Mouse (Mus musculus): Measurements from ENCODE around the gene Naa35. TPM values are rescaled to one million over a fixed set of nuclear protein-coding genes. Genes with fewer than 3 reads are reported as not detected.

Naa35 gene
- 125 and 128 TPM in 2 replicates for polyA plus RNA-seq (2016; fragmentation: Nextera tagmentation; extraction: Ambion mirVana)

DNA sequence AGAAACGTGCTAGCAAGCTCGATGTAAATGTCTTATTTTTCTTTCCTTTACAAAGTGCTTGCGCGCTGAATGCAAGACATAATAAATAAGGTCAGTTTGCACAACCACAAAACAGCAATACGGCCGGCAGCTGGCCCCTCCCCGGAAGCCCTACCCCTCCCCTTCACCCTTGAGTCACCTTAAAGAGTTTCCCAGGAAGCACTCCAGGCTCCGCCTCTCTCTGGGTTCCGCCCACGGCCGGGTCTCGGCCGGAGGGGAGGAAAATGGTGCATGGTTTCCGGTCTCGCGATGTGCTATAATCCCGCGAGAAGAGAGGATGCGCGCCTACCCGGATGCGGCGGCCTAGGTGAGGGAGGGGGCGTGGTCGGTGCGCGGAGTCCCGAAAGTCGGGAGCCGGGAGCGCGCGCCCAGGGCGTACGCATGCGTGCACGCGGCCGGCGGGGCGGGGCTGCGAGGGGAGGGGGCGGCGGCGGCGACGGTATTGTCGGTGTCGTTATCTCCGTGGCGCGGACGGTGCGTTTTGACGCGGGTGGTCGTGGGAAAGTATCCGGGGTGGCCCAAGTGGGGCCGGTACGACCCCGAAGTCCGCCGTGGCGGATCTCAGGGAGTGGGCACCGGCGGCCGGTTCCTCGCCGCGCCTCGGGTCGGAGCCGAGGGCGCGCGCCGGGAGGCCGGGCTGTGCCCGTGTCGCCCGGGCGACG, at the start of gene Naa35, which contains the start of gene Agtpbp1:
Gene Naa35 (plus strand): TSS at position 313 of the 701 bp plus-strand sequence.
Gene Agtpbp1 (minus strand): TSS at position 281 of the 701 bp plus-strand sequence.
- Histone ChIP-seq H3K9me3 (no peaks in the 10 kb centered on the region), H3K4me3 (peak within 1 kb of the TSS; percentile 90), H3K4me1 (peaks cover 30% of the 10 kb centered on the region), H3K27me3 (replicated peaks) (no peaks in the 10 kb centered on the region), H3K27ac (peak within 1 kb of the TSS; percentile 37), H3K9ac (peak within 1 kb of the TSS; percentile 92), H3K36me3 (peaks cover 27% of the 10 kb centered on the region), H3K4me2 (replicated peaks) (peak within 1 kb of the TSS; percentile 93)
- ATAC-seq (ENCODE audit: low FRiP score, low read depth): peak; percentile 99
- WGBS: under 1% methylated on average over 83 of the region's 83 CpGs

DNA sequence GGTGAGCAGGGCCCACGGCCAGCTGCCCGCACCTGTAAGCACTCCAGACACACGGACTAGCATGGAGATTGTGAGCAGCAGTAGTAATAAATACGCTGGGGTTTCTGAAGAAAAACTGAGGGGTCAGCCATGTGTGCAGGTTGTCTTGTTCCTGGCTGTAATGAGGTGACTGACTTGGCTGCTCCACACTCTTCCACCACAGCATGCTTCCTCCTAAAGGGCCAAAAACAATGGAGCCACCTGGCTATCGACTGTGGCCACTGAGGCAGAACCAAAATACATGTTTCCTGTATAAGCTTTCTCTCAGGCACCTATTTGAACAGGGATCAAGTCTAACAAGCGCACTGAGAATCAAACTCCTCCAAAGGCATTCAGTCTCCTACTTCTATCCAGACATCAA, 49.3 kb upstream of the Naa35 start:
- Histone ChIP-seq H3K9me3 (no peaks in the 10 kb centered on the region), H3K4me1 (no peaks in the 10 kb centered on the region), H3K27ac (no peak overlapping the region), H3K36me3 (peaks cover 11% of the 10 kb centered on the region), H3K9ac (no peak overlapping the region), H3K4me2 (replicated peaks) (no peak overlapping the region), H3K4me3 (no peak overlapping the region), H3K27me3 (replicated peaks) (no peaks in the 10 kb centered on the region)
- ATAC-seq (ENCODE audit: low FRiP score, low read depth): no peak
- 94% methylated on average over 6 of the region's 6 CpGs for WGBS

DNA sequence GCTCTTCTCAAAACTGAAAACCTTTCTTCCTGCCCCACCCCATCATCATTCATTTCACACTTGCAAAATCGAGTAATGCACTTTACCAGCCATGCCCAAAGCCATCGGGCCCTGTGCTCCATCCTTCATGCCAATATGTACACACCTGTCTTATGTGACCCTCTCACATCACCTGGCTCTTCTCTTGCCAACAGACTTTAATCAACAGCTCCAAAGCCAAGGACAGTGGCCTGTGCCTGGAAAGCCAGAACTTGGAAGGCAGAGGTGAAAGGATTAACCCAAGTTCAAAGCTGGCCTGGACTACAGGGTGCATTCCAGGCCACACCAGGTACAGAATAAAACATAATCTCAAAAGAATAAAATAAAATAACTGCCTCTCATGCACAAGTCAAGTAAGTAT, 48.4 kb upstream of the Naa35 start:
- no peaks in the 10 kb centered on the region for H3K27me3 ChIP-seq (replicated peaks)
- no peak overlapping the region for H3K27ac ChIP-seq
- H3K9me3 ChIP-seq: no peaks in the 10 kb centered on the region
- H3K4me1 ChIP-seq: no peaks in the 10 kb centered on the region
- no peak overlapping the region for H3K4me2 ChIP-seq (replicated peaks)
- H3K9ac ChIP-seq: no peak overlapping the region
- no peak for ATAC-seq (ENCODE audit: low FRiP score, low read depth)
- WGBS: 84% methylated on average over 2 of the region's 2 CpGs
- H3K36me3 ChIP-seq: peaks cover 11% of the 10 kb centered on the region
- no peak overlapping the region for H3K4me3 ChIP-seq

DNA sequence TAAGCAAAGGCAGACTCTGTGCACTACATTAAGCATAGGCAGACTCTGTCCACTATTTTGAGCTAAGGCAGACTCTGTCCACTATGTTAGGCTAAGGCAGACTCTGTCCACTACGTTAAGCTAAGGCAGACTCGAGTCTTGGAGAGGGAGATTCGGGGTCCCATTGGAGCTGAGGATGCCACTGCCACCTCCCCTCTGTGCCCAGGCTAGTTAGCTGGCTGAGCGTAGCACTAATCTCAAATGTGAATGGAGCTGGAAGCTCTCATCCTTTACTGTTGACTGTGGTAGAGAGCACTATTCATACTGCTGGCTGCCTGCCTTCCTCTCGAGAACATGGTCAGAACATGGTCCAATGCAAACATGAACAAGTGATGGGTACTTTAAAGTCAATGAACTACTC, 46.4 kb upstream of the Naa35 start:
- Histone ChIP-seq H3K36me3 (no peaks in the 10 kb centered on the region), H3K4me3 (no peak overlapping the region), H3K27ac (no peak overlapping the region), H3K27me3 (replicated peaks) (no peaks in the 10 kb centered on the region), H3K9me3 (no peaks in the 10 kb centered on the region), H3K4me2 (replicated peaks) (no peak overlapping the region), H3K4me1 (no peaks in the 10 kb centered on the region), H3K9ac (no peak overlapping the region)
- no peak for ATAC-seq (ENCODE audit: low FRiP score, low read depth)
- 93% methylated on average over 5 of the region's 5 CpGs for WGBS

DNA sequence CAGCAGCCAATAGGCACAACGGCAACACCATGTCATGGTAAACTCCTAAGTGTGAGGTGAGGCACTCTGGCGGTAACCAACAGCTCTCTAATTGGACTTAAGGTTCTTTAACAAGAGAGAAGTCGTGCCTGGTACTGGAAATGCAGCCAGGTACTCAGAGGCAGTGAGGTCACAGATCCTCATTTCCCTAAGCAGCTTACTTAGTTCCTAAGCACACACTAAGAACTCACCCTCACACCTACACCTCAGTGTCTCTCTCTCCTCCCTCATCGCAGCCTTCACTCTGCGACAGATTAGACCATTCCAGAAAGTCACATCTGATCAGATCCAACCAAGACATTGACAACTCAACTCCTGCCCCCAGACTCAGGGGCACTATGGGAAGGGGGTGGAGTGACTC, 45.0 kb upstream of the Naa35 start:
- WGBS: 92% methylated on average over 5 of the region's 5 CpGs
- Histone ChIP-seq H3K9ac (no peak overlapping the region), H3K27me3 (replicated peaks) (no peaks in the 10 kb centered on the region), H3K4me1 (no peaks in the 10 kb centered on the region), H3K27ac (no peak overlapping the region), H3K4me3 (no peak overlapping the region), H3K4me2 (replicated peaks) (no peak overlapping the region), H3K9me3 (no peaks in the 10 kb centered on the region), H3K36me3 (no peaks in the 10 kb centered on the region)
- no peak for ATAC-seq (ENCODE audit: low FRiP score, low read depth)

DNA sequence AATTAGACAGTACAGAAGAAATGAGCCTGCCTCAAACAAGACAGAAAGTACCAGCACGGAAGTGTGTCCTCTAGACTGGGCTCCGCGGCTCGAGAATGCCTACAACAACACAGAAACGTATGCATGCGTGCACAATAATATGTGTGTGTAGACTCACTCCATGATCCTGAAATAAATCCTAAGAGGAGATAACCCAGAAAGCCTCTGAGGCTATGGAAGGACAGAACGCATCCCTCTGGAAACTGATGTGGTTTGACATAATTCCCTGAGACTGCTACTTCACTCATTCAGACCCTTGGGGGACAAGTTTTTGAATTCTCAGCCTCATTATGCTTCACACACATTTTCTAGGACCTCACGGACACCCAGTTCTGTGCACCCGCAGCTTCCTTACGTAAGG, 42.6 kb upstream of the Naa35 start:
- Histone ChIP-seq H3K9ac (no peak overlapping the region), H3K4me1 (peaks cover 8% of the 10 kb centered on the region; the same call in 1 of the 2 replicates), H3K4me3 (no peak overlapping the region), H3K27me3 (replicated peaks) (no peaks in the 10 kb centered on the region), H3K36me3 (no peaks in the 10 kb centered on the region), H3K4me2 (replicated peaks) (no peak overlapping the region), H3K27ac (no peak overlapping the region), H3K9me3 (no peaks in the 10 kb centered on the region)
- ATAC-seq (ENCODE audit: low FRiP score, low read depth): no peak
- WGBS: 92% methylated on average over 10 of the region's 10 CpGs

DNA sequence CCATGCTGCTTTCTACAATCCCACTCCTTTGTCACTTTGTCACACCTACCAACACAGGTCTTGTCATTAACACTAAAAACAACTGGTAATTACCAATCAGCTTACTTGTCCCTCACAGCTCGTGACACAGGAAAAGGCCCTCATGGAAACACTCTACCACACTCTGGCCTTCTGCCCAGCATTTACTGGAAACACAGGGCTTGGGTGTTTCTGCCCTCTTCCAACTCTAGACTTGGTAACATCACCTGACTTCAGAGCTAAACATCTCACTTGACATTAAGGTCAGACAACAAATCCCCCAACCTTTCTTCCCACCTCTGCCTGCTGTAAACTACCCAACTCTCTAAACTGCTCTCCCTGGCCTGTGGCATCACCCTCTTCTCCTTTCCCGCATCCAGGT, 38.0 kb upstream of the Naa35 start:
- Histone ChIP-seq H3K27me3 (replicated peaks) (no peaks in the 10 kb centered on the region), H3K4me1 (peaks cover 8% of the 10 kb centered on the region; the same call in 1 of the 2 replicates), H3K36me3 (no peaks in the 10 kb centered on the region), H3K4me2 (replicated peaks) (no peak overlapping the region), H3K4me3 (no peak overlapping the region), H3K27ac (no peak overlapping the region), H3K9me3 (no peaks in the 10 kb centered on the region), H3K9ac (no peak overlapping the region)
- WGBS: 53% methylated on average over 2 of the region's 2 CpGs
- no peak for ATAC-seq (ENCODE audit: low FRiP score, low read depth)

DNA sequence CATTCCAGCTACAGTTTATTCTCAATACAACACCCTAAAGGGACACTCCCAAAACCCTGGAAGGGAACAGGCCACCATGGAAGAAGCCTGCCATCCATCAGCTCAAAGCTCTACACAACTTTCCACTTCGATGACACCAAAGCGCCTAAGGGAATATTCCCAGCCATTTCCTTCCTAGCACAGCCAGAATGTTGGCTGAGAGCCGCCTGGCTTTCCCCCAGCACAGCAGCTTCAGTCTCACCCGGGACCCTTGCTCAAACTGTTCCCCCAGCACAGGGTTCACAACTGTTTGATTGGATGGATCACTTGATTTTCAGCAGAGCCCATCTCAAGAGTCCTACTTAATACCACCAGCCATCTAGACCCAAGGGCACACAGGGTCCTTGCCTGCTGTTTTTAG, 37.3 kb upstream of the Naa35 start:
- H3K4me2 ChIP-seq (replicated peaks): no peak overlapping the region
- no peak for ATAC-seq (ENCODE audit: low FRiP score, low read depth)
- 82% methylated on average over 4 of the region's 4 CpGs for WGBS

DNA sequence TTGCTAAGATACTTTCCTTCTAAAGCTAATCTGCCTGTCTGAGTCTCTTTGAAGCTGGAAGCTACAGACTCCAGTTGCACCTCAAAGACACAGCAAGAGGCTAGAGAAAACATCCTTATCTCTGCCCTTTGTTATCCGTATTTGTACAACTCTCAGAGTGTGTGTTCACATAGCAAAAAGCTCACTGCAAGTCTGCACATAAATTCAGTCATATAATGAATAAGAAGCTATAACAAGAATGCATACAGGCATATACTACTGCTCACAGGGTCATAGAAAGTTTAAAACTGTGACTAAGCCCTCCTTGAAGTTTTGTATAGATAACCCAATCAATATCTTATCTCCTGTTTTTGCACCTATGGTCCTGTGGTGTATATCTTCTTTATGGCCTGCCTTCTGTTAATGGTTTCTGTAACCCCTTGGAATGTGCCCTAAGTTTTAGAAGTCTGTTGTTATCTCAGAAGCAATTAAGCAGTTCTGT, 35.7 kb upstream of the Naa35 start:
- Histone ChIP-seq H3K9ac (no peak overlapping the region), H3K27ac (no peak overlapping the region), H3K36me3 (no peaks in the 10 kb centered on the region), H3K4me2 (replicated peaks) (no peak overlapping the region), H3K9me3 (no peaks in the 10 kb centered on the region), H3K4me3 (no peak overlapping the region), H3K27me3 (replicated peaks) (no peaks in the 10 kb centered on the region), H3K4me1 (peaks cover 8% of the 10 kb centered on the region; the same call in 1 of the 2 replicates)
- no peak for ATAC-seq (ENCODE audit: low FRiP score, low read depth)
- WGBS: 47% methylated on average over 1 of the region's 1 CpGs

More for the DNA sequence above, 37.3 kb upstream of the Naa35 start:
- H3K9me3 ChIP-seq: no peaks in the 10 kb centered on the region
- H3K4me1 ChIP-seq: peaks cover 8% of the 10 kb centered on the region; the same call in 1 of the 2 replicates
- H3K36me3 ChIP-seq: no peaks in the 10 kb centered on the region
- no peaks in the 10 kb centered on the region for H3K27me3 ChIP-seq (replicated peaks)
- no peak overlapping the region for H3K4me3 ChIP-seq
- no peak overlapping the region for H3K9ac ChIP-seq
- H3K27ac ChIP-seq: no peak overlapping the region

DNA sequence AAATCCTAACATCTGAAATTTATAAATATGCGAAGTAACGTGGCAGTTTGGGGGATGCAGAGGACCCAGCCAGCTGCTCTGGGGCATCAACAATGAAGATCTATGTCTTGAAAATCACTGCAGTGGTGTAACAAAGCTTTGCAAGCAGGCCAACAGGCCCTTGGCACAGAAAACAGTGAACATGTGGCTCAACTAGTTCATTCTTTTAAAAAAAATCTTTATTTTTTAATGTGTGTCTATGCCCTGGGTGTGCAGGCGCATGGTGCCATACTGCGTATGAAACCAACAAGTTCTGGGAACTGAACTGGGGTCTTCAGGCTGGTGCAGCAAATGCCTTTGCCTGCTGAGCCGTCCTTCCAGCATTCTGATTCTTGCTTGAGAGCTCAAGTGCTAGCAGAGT, 32.8 kb upstream of the Naa35 start:
- Histone ChIP-seq H3K9ac (no peak overlapping the region), H3K4me2 (replicated peaks) (no peak overlapping the region), H3K9me3 (no peaks in the 10 kb centered on the region), H3K36me3 (no peaks in the 10 kb centered on the region), H3K27me3 (replicated peaks) (no peaks in the 10 kb centered on the region), H3K4me1 (peaks cover 13% of the 10 kb centered on the region; the same call in 1 of the 2 replicates), H3K4me3 (no peak overlapping the region), H3K27ac (no peak overlapping the region)
- 94% methylated on average over 5 of the region's 5 CpGs for WGBS
- ATAC-seq (ENCODE audit: low FRiP score, low read depth): no peak

DNA sequence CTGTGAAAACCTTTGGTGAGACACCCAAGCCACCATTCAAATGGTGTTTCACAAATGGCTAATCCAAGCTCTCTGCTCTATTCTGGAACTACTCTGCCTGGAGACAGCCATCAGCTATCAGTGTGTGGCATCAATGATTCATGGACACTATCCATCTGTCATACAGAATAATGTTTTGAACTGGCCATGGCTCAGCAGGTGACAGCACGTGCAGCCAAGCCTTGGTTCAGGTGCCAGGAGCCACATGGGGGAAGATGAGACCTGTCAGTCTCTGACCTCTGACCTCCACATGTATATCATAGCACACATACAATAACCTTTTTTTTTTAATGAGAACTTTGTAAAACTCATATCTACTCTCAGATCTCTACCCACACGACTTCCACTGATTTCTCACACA, 32.3 kb upstream of the Naa35 start:
- H3K27me3 ChIP-seq (replicated peaks): no peaks in the 10 kb centered on the region
- no peak overlapping the region for H3K27ac ChIP-seq
- H3K9me3 ChIP-seq: no peaks in the 10 kb centered on the region
- H3K9ac ChIP-seq: no peak overlapping the region
- H3K4me2 ChIP-seq (replicated peaks): no peak overlapping the region
- WGBS: 67% methylated on average over 2 of the region's 2 CpGs
- no peak overlapping the region for H3K4me3 ChIP-seq
- ATAC-seq (ENCODE audit: low FRiP score, low read depth): no peak
- no peaks in the 10 kb centered on the region for H3K36me3 ChIP-seq
- peaks cover 13% of the 10 kb centered on the region; the same call in 1 of the 2 replicates for H3K4me1 ChIP-seq

DNA sequence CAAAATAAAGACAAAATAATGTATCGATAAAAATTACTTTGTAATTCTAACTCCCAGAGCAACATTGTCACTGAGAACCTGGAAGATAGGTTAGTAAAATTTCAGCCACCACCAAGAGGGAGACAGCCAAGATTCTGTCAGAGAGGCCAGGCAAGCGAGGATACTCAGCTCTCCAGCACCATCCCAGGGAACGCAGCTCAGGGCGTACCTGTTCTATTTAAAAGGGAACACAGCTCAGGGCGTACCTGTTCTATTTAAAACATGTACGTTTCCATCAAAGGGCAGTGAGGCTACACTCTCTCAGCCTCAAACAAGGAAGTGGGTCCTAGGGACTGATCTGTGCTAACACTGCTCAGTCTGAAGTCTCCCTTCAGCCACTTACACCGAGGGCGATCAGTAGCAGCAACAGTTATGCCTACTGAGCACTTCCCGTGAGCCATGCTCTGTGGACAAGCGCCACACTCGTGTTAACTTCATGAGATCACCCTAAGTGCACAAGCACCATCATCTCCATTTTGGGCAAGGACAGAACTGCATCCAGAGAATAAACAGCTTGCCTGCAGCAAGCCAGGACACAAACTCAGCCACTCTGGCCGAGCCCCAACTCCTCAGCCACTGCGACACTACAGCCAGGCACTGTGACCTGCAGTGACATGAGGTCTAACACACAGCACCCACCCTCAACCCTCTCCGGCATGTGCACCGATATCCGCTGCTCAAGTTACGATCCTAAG, 30.1 kb upstream of the Naa35 start:
- no peaks in the 10 kb centered on the region for H3K9me3 ChIP-seq
- peak overlapping the region; percentile 91 for H3K4me2 ChIP-seq (replicated peaks)
- H3K27ac ChIP-seq: no peak overlapping the region
- H3K9ac ChIP-seq: no peak overlapping the region; the same call in 1 of the 2 replicates
- no peaks in the 10 kb centered on the region for H3K36me3 ChIP-seq
- WGBS: 77% methylated on average over 17 of the region's 17 CpGs
- H3K4me1 ChIP-seq: peaks cover 13% of the 10 kb centered on the region; the same call in 1 of the 2 replicates
- no peak overlapping the region; the same call in 1 of the 2 replicates for H3K4me3 ChIP-seq
- H3K27me3 ChIP-seq (replicated peaks): no peaks in the 10 kb centered on the region
- ATAC-seq (ENCODE audit: low FRiP score, low read depth): no peak
